Mouse (Mus musculus): ENCODE results near the gene Slc7a10. TPM values are rescaled to one million over a fixed set of nuclear protein-coding genes. Genes with fewer than 3 reads are reported as not detected.

Slc7a10 gene
- polyA plus RNA-seq, 1 experiment from 2014 or later = 0.16 TPM

- Histone ChIP-seq H3K27me3 (ENCODE audit: control insufficient read depth, insufficient read depth, low read length) (no peaks in the 10 kb centered on the region), H3K4me2 (ENCODE audit: low read depth, severe bottlenecking) (no peak overlapping the region), H3K9ac (ENCODE audit: low read length) (no peak overlapping the region), H3K36me3 (ENCODE audit: control insufficient read depth, insufficient read depth, low read length) (no peaks in the 10 kb centered on the region), H3K27ac (replicated peaks; ENCODE audit: low read depth, low read length) (no peak overlapping the region), H3K9me3 (ENCODE audit: control insufficient read depth, low read length) (no peaks in the 10 kb centered on the region), H3K4me3 (ENCODE audit: low read depth, low read length) (no peak overlapping the region), H3K4me1 (ENCODE audit: control insufficient read depth, insufficient read depth, low read length) (no peaks in the 10 kb centered on the region; the same call in 1 of the 2 replicates)
- 80% methylated on average over 10 of the region's 10 CpGs for WGBS
- ATAC-seq (ENCODE audit: insufficient number of reproducible peaks, low FRiP score, low TSS enrichment, low read depth) = no peak
- no peak for DNase-seq (ENCODE audit: low spot score)
These were observed 39.9 kb upstream of the Slc7a10 start for GRCm38 (mm10) chr7:35146269-35146668.

- H3K36me3 ChIP-seq (ENCODE audit: control insufficient read depth, insufficient read depth, low read length) = no peaks in the 10 kb centered on the region
- no peak overlapping the region for H3K9ac ChIP-seq (ENCODE audit: low read length)
- no peaks in the 10 kb centered on the region for H3K27me3 ChIP-seq (ENCODE audit: control insufficient read depth, insufficient read depth, low read length)
- no peak for ATAC-seq (ENCODE audit: insufficient number of reproducible peaks, low FRiP score, low TSS enrichment, low read depth)
- H3K27ac ChIP-seq (replicated peaks; ENCODE audit: low read depth, low read length) = no peak overlapping the region
- 47% methylated on average over 15 of the region's 15 CpGs for WGBS
- H3K4me1 ChIP-seq (ENCODE audit: control insufficient read depth, insufficient read depth, low read length) = no peaks in the 10 kb centered on the region
- no peak overlapping the region for H3K4me3 ChIP-seq (ENCODE audit: low read depth, low read length)
- DNase-seq (ENCODE audit: low spot score) = no peak
- no peaks in the 10 kb centered on the region for H3K9me3 ChIP-seq (ENCODE audit: control insufficient read depth, low read length)
- H3K4me2 ChIP-seq (ENCODE audit: low read depth, severe bottlenecking) = no peak overlapping the region
These were observed 36.4 kb upstream of the Slc7a10 start for GRCm38 (mm10) chr7:35149616-35150433.

GRCm38 (mm10) chr7:35150860-35151259 lies 35.3 kb upstream of the Slc7a10 start:
- Histone ChIP-seq H3K36me3 (ENCODE audit: control insufficient read depth, insufficient read depth, low read length) (no peaks in the 10 kb centered on the region), H3K4me3 (ENCODE audit: low read depth, low read length) (no peak overlapping the region), H3K4me2 (ENCODE audit: low read depth, severe bottlenecking) (no peak overlapping the region), H3K9ac (ENCODE audit: low read length) (no peak overlapping the region), H3K27me3 (ENCODE audit: control insufficient read depth, insufficient read depth, low read length) (no peaks in the 10 kb centered on the region), H3K9me3 (ENCODE audit: control insufficient read depth, low read length) (no peaks in the 10 kb centered on the region), H3K4me1 (ENCODE audit: control insufficient read depth, insufficient read depth, low read length) (no peaks in the 10 kb centered on the region), H3K27ac (replicated peaks; ENCODE audit: low read depth, low read length) (no peak overlapping the region)
- 79% methylated on average over 5 of the region's 5 CpGs for WGBS
- ATAC-seq (ENCODE audit: insufficient number of reproducible peaks, low FRiP score, low TSS enrichment, low read depth) (no peak), DNase-seq (ENCODE audit: low spot score) (no peak)

- H3K9me3 ChIP-seq (ENCODE audit: control insufficient read depth, low read length) = no peaks in the 10 kb centered on the region
- WGBS = 74% methylated on average over 12 of the region's 12 CpGs
- no peak overlapping the region for H3K4me2 ChIP-seq (ENCODE audit: low read depth, severe bottlenecking)
- no peak overlapping the region for H3K4me3 ChIP-seq (ENCODE audit: low read depth, low read length)
- H3K9ac ChIP-seq (ENCODE audit: low read length) = no peak overlapping the region
- no peak for ATAC-seq (ENCODE audit: insufficient number of reproducible peaks, low FRiP score, low TSS enrichment, low read depth)
- DNase-seq (ENCODE audit: low spot score) = no peak
- no peaks in the 10 kb centered on the region for H3K27me3 ChIP-seq (ENCODE audit: control insufficient read depth, insufficient read depth, low read length)
- H3K36me3 ChIP-seq (ENCODE audit: control insufficient read depth, insufficient read depth, low read length) = no peaks in the 10 kb centered on the region
- no peaks in the 10 kb centered on the region for H3K4me1 ChIP-seq (ENCODE audit: control insufficient read depth, insufficient read depth, low read length)
- no peak overlapping the region for H3K27ac ChIP-seq (replicated peaks; ENCODE audit: low read depth, low read length)
These were observed 31.7 kb upstream of the Slc7a10 start for GRCm38 (mm10) chr7:35154449-35154848.

- DNase-seq (ENCODE audit: low spot score) (no peak), ATAC-seq (ENCODE audit: insufficient number of reproducible peaks, low FRiP score, low TSS enrichment, low read depth) (no peak)
- no peaks in the 10 kb centered on the region for H3K36me3 ChIP-seq (ENCODE audit: control insufficient read depth, insufficient read depth, low read length)
- no peak overlapping the region for H3K9ac ChIP-seq (ENCODE audit: low read length)
- H3K9me3 ChIP-seq (ENCODE audit: control insufficient read depth, low read length) = no peaks in the 10 kb centered on the region
- no peaks in the 10 kb centered on the region for H3K27me3 ChIP-seq (ENCODE audit: control insufficient read depth, insufficient read depth, low read length)
- no peaks in the 10 kb centered on the region for H3K4me1 ChIP-seq (ENCODE audit: control insufficient read depth, insufficient read depth, low read length)
- WGBS = 73% methylated on average over 16 of the region's 16 CpGs
- H3K4me3 ChIP-seq (ENCODE audit: low read depth, low read length) = no peak overlapping the region
- no peak overlapping the region for H3K4me2 ChIP-seq (ENCODE audit: low read depth, severe bottlenecking)
- no peak overlapping the region for H3K27ac ChIP-seq (replicated peaks; ENCODE audit: low read depth, low read length)
These were observed 29.4 kb upstream of the Slc7a10 start for GRCm38 (mm10) chr7:35156561-35157477.

- no peak for ATAC-seq (ENCODE audit: insufficient number of reproducible peaks, low FRiP score, low TSS enrichment, low read depth)
- Histone ChIP-seq H3K4me1 (ENCODE audit: control insufficient read depth, insufficient read depth, low read length) (no peaks in the 10 kb centered on the region), H3K4me2 (ENCODE audit: low read depth, severe bottlenecking) (no peak overlapping the region), H3K4me3 (ENCODE audit: low read depth, low read length) (no peak overlapping the region), H3K36me3 (ENCODE audit: control insufficient read depth, insufficient read depth, low read length) (no peaks in the 10 kb centered on the region), H3K27me3 (ENCODE audit: control insufficient read depth, insufficient read depth, low read length) (no peaks in the 10 kb centered on the region), H3K9me3 (ENCODE audit: control insufficient read depth, low read length) (no peaks in the 10 kb centered on the region), H3K27ac (replicated peaks; ENCODE audit: low read depth, low read length) (no peak overlapping the region), H3K9ac (ENCODE audit: low read length) (no peak overlapping the region)
- DNase-seq (ENCODE audit: low spot score) = no peak
- WGBS = 81% methylated on average over 3 of the region's 3 CpGs
These were observed 28.7 kb upstream of the Slc7a10 start for GRCm38 (mm10) chr7:35157512-35157911.

GRCm38 (mm10) chr7:35162443-35162842 lies 23.7 kb upstream of the Slc7a10 start:
- Histone ChIP-seq H3K27ac (replicated peaks; ENCODE audit: low read depth, low read length) (no peak overlapping the region), H3K4me2 (ENCODE audit: low read depth, severe bottlenecking) (no peak overlapping the region), H3K9ac (ENCODE audit: low read length) (no peak overlapping the region), H3K4me3 (ENCODE audit: low read depth, low read length) (no peak overlapping the region), H3K4me1 (ENCODE audit: control insufficient read depth, insufficient read depth, low read length) (no peaks in the 10 kb centered on the region), H3K27me3 (ENCODE audit: control insufficient read depth, insufficient read depth, low read length) (no peaks in the 10 kb centered on the region), H3K9me3 (ENCODE audit: control insufficient read depth, low read length) (no peaks in the 10 kb centered on the region), H3K36me3 (ENCODE audit: control insufficient read depth, insufficient read depth, low read length) (no peaks in the 10 kb centered on the region)
- 79% methylated on average over 6 of the region's 6 CpGs for WGBS
- ATAC-seq (ENCODE audit: insufficient number of reproducible peaks, low FRiP score, low TSS enrichment, low read depth) (no peak), DNase-seq (ENCODE audit: low spot score) (no peak)

GRCm38 (mm10) chr7:35163600-35163999 lies 22.6 kb upstream of the Slc7a10 start:
- no peak for DNase-seq (ENCODE audit: low spot score)
- Histone ChIP-seq H3K4me1 (ENCODE audit: control insufficient read depth, insufficient read depth, low read length) (no peaks in the 10 kb centered on the region), H3K4me2 (ENCODE audit: low read depth, severe bottlenecking) (no peak overlapping the region), H3K9me3 (ENCODE audit: control insufficient read depth, low read length) (no peaks in the 10 kb centered on the region), H3K27ac (replicated peaks; ENCODE audit: low read depth, low read length) (no peak overlapping the region), H3K27me3 (ENCODE audit: control insufficient read depth, insufficient read depth, low read length) (no peaks in the 10 kb centered on the region), H3K36me3 (ENCODE audit: control insufficient read depth, insufficient read depth, low read length) (no peaks in the 10 kb centered on the region), H3K9ac (ENCODE audit: low read length) (no peak overlapping the region), H3K4me3 (ENCODE audit: low read depth, low read length) (no peak overlapping the region)
- WGBS = 82% methylated on average over 7 of the region's 7 CpGs
- ATAC-seq (ENCODE audit: insufficient number of reproducible peaks, low FRiP score, low TSS enrichment, low read depth) = no peak
